Mouse (Mus musculus): Measurements from ENCODE around the gene Ap1g2.

Ap1g2 gene

GRCm38 (mm10) chr14:55113975-55114645 is 7.7 kb upstream of the Ap1g2 start:
- no peak for ATAC-seq (ENCODE audit: insufficient number of reproducible peaks, low FRiP score, low TSS enrichment)

DNA sequence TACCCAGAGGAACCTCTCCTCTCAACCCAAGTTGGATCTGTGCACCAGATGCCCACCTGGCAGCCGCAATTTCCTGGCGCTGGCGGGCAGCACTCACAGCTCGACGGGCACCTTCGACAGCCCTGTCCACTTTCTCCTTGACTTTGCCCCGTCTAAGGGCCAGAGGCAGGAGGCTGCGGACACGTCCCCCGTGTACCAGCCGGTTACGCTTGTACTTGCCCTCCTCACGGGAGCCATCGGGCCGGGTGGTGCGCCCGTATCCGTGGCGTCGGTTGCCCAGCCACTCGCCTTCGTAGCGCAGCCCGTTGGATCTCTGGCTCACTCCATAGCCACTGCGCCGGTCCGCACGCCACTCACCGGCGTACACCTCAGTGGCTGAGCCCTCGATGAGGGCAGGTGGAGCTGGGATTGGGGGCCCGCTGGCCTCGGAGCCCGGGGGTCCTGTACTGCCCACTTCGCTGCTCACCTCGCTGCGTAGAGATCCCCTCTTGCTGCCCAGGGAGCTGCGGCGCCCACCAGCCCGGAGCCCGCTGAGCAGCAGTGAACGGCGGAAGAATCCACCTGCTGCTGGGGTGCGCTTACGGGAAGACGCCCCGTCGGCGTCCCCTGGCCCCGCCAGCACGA is 7.1 kb upstream of the Ap1g2 start:
- ATAC-seq (ENCODE audit: insufficient number of reproducible peaks, low FRiP score, low TSS enrichment): no peak

GRCm38 (mm10) chr14:55111720-55112119 is 5.3 kb upstream of the Ap1g2 start:
- ATAC-seq (ENCODE audit: insufficient number of reproducible peaks, low FRiP score, low TSS enrichment): no peak

- no peak for ATAC-seq (ENCODE audit: insufficient number of reproducible peaks, low FRiP score, low TSS enrichment)
Observed at GRCm38 (mm10) chr14:55110076-55110475, 3.7 kb upstream of the Ap1g2 start.

GRCm38 (mm10) chr14:55109048-55109873 is 2.9 kb upstream of the Ap1g2 start:
- ATAC-seq (ENCODE audit: insufficient number of reproducible peaks, low FRiP score, low TSS enrichment): no peak

GRCm38 (mm10) chr14:55108202-55108870 is 1.9 kb upstream of the Ap1g2 start:
- ATAC-seq (ENCODE audit: insufficient number of reproducible peaks, low FRiP score, low TSS enrichment): peak; percentile 47

GRCm38 (mm10) chr14:55106990-55107389 is 597 bp upstream of the Ap1g2 start:
- no peak for ATAC-seq (ENCODE audit: insufficient number of reproducible peaks, low FRiP score, low TSS enrichment)

DNA sequence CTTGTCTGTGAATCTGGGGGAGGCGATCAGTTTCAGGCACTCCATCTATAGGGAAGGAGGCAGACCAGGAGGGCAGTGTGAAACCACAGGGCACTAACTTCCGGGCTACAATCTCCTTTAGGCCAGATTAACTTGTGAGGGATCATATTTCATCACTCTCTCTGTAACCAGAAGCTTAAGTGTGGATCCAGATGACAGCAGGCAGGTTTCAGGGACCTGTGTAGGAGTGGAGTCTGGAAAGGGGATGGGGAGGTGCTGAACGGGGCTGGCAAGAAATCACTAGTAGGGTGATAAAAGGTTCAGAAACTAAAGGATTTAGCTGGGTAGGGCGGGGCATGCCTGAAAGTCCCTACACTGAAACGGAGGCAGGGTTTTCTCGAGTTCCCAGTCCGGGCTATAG is 1.0 kb downstream of the Ap1g2 start:
- no peak for ATAC-seq (ENCODE audit: insufficient number of reproducible peaks, low FRiP score, low TSS enrichment)

GRCm38 (mm10) chr14:55104365-55104764 is 2.0 kb downstream of the Ap1g2 start:
- ATAC-seq (ENCODE audit: insufficient number of reproducible peaks, low FRiP score, low TSS enrichment): no peak

DNA sequence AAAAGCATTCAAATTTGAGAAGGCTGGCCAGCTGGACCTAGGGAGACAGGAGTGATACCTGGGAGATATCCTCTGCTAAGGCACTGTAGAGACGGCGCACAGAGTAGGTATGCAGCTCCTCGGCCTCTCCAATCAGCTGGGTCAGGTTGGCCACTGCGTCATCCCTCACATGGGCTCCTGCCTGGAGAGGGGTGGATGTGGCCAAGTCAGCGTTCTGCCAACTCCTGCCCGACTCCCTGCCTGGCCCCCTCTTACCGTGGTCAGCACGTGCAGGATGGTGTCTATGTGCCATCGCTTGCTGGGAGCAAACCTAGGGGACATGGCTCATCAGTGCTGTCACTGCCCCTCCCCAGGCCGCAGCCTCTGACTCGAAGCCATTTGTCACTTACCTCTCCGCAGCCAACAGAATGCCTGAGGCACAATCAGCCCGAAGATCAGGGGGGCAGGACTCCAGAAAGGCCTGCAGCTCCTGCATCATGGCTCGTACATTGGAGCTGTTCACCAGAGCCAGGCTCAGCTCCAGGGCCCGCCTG is 4.1 kb downstream of the Ap1g2 start:
- no peak for ATAC-seq (ENCODE audit: insufficient number of reproducible peaks, low FRiP score, low TSS enrichment)

GRCm38 (mm10) chr14:55101592-55101991 is 4.8 kb downstream of the Ap1g2 start:
- ATAC-seq (ENCODE audit: insufficient number of reproducible peaks, low FRiP score, low TSS enrichment): no peak

DNA sequence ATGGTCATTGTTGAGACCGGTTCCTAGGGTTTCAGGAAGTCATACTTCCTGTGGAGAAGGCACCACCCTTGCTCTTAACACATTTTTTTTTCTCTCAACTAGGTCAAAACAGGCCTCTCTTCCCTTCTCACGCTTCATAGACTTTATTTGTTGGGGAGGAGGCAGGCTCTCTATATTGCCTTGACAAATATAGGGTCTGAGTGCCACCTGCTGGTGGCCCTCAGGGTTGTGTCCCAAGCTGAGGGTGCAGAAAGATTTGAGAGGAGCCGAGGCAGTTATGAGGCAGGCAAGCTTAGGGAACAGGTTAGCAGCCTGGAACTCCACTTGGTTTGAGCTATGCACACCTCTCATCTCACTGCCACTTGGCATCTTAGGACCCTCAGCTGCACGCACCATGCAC is 8.3 kb downstream of the Ap1g2 start:
- no peak for ATAC-seq (ENCODE audit: insufficient number of reproducible peaks, low FRiP score, low TSS enrichment)

DNA sequence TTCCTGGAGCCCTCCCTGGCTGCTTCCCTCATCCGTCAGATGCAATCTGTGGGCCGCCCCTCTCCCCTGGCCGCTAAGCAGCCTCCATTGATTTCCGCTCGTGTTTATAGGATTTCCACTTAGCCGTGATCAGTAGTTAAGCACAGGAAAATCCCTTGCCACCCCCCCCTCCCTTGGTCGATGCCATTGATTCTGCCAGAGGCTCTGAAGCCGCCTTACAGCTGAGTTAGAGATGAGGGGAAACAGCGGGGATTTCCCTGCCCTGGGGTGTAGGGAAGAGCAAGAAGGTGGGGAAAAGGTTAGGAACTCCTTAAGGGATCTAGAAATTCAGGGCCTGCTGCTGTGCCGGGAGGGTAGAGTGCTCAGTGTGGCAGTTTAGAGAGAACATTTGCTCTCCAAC is 8.7 kb downstream of the Ap1g2 start:
- ATAC-seq (ENCODE audit: insufficient number of reproducible peaks, low FRiP score, low TSS enrichment): no peak

DNA sequence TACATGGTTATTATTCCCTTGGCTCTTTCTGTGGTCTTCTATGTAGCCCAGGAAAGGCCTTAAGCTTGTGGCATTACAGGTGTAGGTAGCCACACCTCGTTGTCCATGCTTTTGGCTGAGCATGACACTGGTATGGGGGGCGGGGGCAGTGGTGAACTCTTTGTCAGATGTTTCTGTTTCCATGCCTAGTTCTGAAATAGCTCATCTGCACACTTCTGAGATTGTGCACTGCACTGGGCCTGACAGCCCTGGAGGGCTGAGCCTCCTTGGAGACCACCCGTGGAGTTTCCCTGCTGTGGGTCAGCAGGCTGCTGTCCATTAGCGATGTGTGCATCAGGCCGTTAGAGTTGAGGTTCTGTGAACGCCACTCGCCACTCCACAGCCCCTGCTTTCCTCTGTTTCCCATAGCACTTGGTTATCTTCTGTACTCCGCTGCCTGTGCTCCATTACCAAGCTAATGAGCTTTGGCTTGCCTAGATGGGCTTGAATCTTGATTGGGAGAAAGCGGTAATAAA is 9.8 kb downstream of the Ap1g2 start:
- no peak for ATAC-seq (ENCODE audit: insufficient number of reproducible peaks, low FRiP score, low TSS enrichment)

- no peak for ATAC-seq (ENCODE audit: insufficient number of reproducible peaks, low FRiP score, low TSS enrichment)
Observed at GRCm38 (mm10) chr14:55095671-55096070, 10.7 kb downstream of the Ap1g2 start.

GRCm38 (mm10) chr14:55095263-55095662 is 11.1 kb downstream of the Ap1g2 start:
- no peak for ATAC-seq (ENCODE audit: insufficient number of reproducible peaks, low FRiP score, low TSS enrichment)

GRCm38 (mm10) chr14:55094704-55095231 is 11.6 kb downstream of the Ap1g2 start, which contains the start of gene Thtpa:
Gene Thtpa, plus strand, starts transcription at chr14:55094784.
- peak; percentile 56; the same call in 1 of the 2 replicates for ATAC-seq (ENCODE audit: insufficient number of reproducible peaks, low FRiP score, low TSS enrichment)

GRCm38 (mm10) chr14:55093927-55094326 is 12.5 kb downstream of the Ap1g2 start:
- no peak for ATAC-seq (ENCODE audit: insufficient number of reproducible peaks, low FRiP score, low TSS enrichment)

GRCm38 (mm10) chr14:55092011-55092577 is 14.3 kb downstream of the Ap1g2 start, which contains the start of gene Zfhx2:
Gene Zfhx2, minus strand, starts transcription at chr14:55092324.
- peak; percentile 83 for ATAC-seq (ENCODE audit: insufficient number of reproducible peaks, low FRiP score, low TSS enrichment)
